Mouse (Mus musculus): ENCODE data around the gene Hip1. TPM values are rescaled to one million over a fixed set of nuclear protein-coding genes. Genes with fewer than 3 reads are reported as not detected.

The Hip1 gene
- total RNA-seq, 2 experiments from 2014 or later = 38.6 to 45.8 TPM

GRCm38 (mm10) chr5:135533431-135533830, 11.5 kb downstream of the Hip1 start:
- no peak for DNase-seq (ENCODE audit: low spot score in 2 of 2)

- no peak for DNase-seq (ENCODE audit: low spot score in 2 of 2)
Measured at GRCm38 (mm10) chr5:135531306-135531845, 13.5 kb downstream of the Hip1 start.

DNA sequence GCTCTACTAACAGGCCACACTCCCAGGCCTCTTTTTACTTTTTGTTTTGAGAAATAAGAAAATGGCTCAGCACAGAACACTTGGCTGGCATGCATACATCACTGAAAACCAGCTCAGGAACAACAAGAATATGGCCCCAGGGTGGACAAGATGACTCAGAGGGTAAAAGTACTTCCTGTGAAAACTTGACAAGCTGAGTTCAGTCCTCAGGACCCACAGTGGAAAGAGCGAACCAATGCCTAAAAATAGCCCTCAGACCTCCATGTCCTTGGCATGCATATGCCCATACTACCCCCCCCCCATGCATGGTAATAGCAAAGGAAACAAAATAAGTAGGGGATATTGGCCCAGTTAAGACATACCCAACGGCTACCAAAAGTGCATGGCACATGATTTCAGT, 15.0 kb downstream of the Hip1 start:
- no peak for DNase-seq (ENCODE audit: low spot score in 2 of 2)

DNA sequence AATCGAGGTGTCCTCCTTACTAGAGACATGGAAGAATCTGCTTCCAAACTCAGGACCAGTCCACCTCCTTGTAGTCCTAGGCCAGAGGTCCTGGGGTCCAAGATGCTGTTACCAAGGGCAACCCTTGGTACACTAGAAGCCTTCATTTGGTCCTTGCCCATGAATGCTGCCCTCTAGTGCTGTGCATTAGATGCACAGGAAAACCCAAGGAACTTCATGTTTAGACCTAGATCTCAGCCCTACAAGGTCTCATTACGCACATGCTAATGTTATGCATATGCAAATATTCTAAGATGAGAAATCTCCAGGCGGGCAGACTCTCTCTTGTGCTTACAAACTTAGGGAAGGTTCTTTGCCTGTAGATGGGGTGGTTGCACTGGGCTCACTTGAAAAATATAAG, 15.6 kb downstream of the Hip1 start:
- DNase-seq (ENCODE audit: low spot score in 2 of 2) = no peak

GRCm38 (mm10) chr5:135527986-135528385, 16.9 kb downstream of the Hip1 start:
- no peak for DNase-seq (ENCODE audit: low spot score in 2 of 2)

DNA sequence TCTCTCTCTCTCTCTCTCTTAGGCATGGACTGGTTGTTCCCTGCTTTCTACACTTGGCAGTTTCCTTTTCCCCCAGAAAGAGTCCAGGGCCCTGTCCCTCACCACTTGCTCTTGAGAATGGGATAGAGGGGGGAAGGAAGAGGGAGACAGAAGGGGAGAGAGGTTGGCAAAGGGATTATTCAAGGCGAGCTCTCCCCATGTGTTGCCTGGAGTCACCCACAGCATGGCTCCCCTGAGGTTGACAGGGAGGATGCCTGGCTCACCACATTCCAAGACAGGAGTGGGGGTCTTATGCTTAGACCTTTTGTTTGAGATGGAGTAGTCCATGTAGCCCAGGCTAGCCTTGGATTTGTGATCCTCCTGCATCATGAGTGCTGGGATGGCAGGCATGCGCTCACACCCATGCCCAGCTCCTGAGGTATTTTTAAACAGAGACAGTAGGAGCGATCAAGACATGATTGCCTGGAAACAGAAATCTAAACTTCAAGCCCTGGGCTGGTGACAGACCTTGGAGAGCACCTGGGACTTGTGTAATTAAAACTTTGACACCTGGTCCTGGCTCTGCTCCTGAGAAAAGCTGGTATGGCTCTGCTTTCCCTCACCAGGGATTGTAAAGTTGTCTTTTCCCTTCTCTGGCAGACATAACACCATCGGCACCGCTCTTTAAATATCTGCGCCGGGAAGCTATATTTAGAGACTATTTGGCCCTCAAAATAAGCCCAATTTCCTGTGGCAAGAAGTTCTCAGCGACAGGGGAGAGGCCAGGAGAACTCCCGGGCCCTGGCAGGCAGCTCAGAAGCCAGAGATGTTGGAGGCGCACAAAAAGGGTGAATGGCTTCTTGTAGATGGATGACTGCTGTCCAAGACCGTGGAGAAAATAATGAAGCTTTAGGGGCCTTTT, 20.0 kb downstream of the Hip1 start:
- peak in 1 of 2 experiments; percentile 11 for DNase-seq (ENCODE audit: low spot score in 2 of 2)

DNA sequence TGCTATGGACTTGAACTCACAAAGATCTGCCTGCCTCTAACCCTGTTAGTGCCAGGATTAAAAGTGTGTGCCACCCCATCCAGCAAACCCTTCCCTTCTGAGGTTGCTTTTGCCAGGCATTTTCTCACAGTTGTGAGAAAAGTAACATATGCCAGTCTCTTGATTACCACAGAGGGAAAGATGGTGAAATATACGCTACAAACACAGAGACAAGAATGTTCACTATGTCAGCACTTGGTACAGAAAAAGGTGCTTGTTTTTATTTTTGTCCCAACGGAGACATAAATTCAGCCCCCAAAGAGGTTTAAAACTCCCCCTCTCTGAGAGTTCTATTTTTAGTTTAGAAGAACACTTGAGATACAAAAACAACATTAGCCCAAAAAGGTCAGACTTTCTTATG, 20.8 kb downstream of the Hip1 start:
- DNase-seq (ENCODE audit: low spot score in 2 of 2) = no peak

- DNase-seq (ENCODE audit: low spot score in 2 of 2) = no peak
Measured at GRCm38 (mm10) chr5:135522111-135522722, 22.7 kb downstream of the Hip1 start.

GRCm38 (mm10) chr5:135517348-135517883, 27.5 kb downstream of the Hip1 start:
- DNase-seq (ENCODE audit: low spot score in 2 of 2) = no peak

- DNase-seq (ENCODE audit: low spot score in 2 of 2) = no peak
Measured at GRCm38 (mm10) chr5:135513131-135513530, 31.8 kb downstream of the Hip1 start.

GRCm38 (mm10) chr5:135511105-135511504, 33.8 kb downstream of the Hip1 start:
- DNase-seq (ENCODE audit: low spot score in 2 of 2) = no peak

DNA sequence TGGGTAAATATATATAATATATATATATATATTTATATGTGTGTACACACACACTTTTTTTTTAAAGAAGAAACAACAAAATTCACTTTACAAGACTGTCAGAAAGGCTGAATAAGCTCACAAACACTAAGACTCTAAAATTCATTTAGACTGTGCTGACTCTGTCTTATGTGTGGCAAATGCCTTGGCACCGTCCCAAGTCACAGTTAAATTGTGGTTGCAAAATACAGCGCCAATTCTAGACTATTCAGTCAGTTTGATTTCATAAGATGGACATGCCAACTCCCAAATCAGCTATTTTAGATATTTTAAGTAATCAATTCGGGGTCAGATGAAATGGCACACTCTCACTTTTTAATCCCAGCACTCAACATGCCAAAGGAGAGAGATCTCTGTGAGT, 36.6 kb downstream of the Hip1 start:
- peak in 1 of 2 experiments; percentile 26 for DNase-seq (ENCODE audit: low spot score in 2 of 2)

GRCm38 (mm10) chr5:135507561-135508273, 37.2 kb downstream of the Hip1 start:
- DNase-seq (ENCODE audit: low spot score in 2 of 2) = no peak

DNA sequence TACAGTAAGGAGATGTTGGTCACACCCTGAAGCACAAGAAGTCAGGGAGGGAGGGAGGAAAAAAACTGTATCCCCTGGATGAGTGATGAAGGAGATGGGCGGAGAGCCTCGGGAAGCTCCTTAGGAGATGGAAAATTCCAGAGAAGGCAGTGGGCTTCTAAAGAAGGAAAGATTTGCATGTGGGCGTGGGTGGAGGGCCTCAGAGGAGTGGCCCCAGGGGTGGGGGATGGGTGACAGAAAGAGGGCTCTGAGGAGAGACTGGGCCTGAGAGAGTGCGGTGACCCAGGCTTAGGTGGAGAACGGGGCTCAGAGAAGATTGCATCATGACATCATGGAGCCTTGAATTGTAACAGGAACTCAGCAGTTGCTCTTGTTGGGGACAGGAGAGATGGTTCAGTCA, 39.5 kb downstream of the Hip1 start:
- no peak for DNase-seq (ENCODE audit: low spot score in 2 of 2)

DNA sequence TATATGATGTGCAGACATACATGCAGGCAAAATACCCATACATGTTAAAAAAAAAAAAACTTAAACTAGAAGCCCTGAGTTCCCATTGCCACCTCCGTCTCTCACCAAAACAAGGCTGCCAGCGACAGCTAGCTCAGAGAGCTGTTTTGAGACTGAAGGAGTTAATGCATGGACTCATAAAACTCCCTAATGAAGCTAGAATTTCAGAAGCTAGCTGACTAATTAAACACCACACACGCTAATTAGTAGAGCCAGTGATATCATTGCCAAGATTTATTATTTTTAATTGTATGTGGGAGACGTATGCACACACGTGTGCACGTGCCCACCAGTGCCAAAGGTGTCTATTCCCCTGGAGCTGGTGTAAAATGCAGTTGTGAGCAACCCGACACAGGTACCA, 42.0 kb downstream of the Hip1 start:
- DNase-seq (ENCODE audit: low spot score in 2 of 2) = no peak

DNA sequence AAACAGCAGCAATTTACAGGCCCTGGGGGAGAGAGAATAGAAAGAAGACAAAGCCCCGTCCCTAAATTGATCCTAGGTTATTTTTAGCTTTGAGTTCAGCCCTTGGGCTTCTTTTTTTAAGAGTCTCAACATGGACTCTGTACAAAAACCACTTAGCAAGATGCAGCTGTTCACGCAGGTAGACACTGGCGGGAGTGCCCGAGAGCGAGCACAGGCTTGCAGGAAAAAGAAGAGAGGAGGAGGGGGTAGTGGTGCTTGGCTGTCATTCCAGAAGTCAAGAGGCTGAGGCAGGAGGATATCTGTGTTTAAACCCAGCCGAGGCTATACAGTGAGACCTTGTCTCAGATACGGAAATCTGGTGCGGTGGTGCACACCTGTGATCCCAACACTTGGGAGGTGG, 42.9 kb downstream of the Hip1 start:
- no peak for DNase-seq (ENCODE audit: low spot score in 2 of 2)

GRCm38 (mm10) chr5:135498914-135499313, 46.0 kb downstream of the Hip1 start:
- no peak for DNase-seq (ENCODE audit: low spot score in 2 of 2)

DNA sequence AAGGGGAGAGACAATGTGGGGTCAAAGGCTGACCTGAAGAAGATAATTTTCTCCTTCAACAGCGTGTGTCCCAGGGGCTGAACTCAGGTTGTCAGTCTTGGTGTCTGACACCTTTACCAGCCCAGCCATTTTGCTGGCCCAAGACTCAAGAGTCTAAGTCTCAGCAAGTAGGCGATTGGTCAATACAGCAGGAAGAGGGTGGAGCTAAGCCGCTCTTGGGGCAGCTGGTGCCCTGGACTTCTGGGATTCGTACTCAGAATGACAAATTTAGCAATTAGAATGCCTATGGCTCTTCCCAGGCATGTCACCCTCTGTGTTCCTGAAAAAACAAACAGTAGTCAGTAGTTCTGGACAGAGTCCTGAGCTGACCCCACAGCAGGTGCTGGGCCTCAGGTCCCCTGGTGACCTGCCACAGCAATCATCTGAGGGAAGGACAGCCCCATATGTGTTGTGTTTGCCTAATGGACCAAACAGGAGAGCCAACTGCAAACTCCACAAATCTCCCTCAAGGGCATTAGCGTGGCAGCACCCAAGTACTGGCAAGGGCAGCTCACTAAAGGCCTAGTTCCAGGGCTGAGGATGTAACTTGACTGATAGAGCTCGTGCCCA, 47.5 kb downstream of the Hip1 start:
- DNase-seq (ENCODE audit: low spot score in 2 of 2) = no peak

- no peak for DNase-seq (ENCODE audit: low spot score in 2 of 2)
Measured at GRCm38 (mm10) chr5:135496489-135496888, 48.4 kb downstream of the Hip1 start.

DNA sequence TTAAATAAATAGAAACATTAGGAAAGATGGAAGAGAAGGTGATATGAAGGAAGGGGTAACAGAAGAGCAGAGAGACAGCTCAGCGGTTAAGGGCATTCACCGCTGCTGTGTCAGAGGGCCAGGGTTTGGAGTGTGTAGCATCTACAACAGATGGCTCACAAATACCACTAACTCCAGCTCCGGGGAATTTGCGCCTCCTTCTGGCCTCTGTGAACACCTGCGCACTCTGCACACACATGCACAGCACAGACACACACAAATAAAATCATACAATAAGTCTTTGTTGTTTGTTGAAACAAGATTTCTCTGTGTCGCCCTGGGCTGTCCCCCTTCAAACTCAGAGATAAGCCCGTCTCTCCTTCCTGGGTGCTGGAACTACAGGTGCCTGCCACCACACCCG, 49.4 kb downstream of the Hip1 start:
- no peak for DNase-seq (ENCODE audit: low spot score in 2 of 2)

All from left cerebral cortex, adult 18-20 months (tissue).